Mouse (Mus musculus): ENCODE results near the gene Onecut3.

Onecut3 gene

DNA sequence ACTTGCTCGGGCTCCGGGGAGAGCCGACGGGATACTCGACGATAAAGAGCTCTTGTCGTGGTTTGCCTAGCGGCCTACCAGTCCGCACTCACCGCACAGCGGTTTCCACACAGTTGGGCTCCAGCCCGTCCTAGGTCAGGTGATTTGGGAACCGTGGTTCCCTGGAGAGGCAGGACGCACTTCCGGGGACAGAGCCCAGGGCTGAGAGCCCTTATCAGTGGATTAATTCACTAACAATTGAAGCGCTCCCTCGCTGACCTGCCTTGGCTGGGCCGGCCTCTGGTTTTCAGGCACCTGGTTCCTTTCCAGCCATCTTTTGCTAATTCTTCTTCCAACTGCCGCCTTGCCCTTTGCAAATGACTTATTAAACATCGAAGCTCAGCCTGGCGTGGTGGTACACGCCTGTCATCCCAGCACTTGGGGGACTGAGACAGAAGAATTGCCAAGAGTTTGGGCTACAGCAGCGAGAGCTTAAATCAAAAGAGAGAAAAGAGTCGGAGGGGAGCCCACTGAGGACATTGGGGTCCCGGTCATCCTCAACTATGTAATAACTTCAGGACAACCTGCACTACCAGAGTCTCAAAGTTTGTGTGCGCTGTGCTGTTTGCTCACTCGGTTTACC is 9.1 kb downstream of the Onecut3 start:
- no peak for DNase-seq (ENCODE audit: low read depth in 1 of 2, low spot score in 2 of 2)

DNA sequence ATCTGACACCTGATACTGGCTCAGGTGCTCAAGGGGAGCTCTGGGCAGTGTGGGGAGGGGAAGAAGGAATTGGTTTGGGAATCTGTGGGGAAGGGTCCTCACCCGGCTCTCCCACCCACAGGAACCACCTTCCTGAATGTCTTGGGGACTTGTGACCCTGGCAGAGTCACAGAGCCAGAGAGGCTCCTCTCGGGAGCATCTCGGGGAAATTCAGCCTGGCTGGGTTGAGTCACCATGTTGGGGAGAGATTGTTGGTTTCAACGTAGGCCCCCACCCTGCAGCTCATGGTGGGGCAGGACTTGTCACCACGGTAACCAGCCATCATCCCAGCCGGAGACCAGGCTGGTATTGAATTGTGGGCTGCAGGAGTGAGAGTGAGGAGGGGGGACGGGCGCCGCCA is 10.1 kb downstream of the Onecut3 start:
- DNase-seq (ENCODE audit: low read depth in 1 of 2, low spot score in 2 of 2) = no peak

DNA sequence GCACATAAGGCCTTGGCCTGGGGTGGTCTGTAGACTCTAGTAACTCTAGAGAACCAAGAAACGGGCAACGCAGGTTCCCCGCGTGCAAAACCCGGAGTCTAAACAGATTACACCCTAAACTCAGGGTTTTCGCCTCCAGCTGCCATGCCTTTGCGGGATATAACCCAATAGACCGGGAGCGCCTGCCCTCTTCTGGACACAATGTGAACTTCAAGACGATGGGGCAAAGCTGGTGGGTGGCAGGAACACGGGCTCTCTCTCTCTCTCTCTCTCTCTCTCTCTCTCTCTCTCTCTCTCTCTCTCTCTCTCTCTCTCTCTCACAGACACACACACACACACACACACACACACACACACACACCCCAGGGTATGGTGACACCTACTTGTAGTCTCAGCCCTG is 11.6 kb downstream of the Onecut3 start:
- DNase-seq (ENCODE audit: low read depth in 1 of 2, low spot score in 2 of 2) = peak in 1 of 2 experiments; percentile 34

DNA sequence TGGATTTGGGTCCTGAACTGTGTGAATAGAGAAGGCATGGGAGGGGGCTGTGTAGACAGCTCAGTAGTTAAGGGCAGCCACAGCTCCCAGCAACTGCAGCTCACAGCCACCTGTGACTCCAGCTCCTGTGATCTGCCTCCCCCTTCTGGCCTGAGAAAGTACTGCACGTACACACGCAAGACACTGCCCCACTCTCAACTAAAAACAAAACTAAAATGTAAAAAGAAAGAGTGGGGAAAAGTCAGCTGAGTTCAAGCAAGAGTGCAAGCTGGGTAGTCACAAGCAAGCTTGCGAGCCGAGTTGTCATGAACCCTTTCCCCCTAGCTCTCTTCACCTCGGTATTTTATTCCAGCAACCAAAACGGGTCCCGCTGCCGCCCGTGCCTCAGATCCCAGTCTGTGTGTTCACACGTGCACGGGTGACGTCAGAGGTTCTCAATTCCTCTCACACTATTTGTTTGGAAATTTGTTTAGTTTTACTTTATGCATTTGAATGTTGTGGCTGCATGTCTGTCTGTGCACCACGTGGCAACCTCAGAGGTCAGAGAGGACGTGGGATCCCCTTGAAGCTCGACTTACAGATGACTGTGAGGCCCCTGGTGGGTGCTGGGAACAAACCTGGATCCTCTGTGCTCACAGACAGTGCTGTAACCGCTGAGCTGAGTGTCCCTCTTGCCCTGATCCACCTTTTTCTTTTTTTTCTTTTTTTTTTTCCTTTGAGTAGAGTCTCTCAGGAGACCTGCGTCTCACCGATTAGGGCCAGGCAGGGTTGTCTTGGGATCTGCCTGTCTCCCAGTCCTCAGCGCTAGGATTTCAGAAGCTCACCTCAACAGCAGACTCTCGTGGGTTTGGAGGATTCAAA is 15.0 kb downstream of the Onecut3 start:
- peak; percentile 54 to 80 for DNase-seq (ENCODE audit: low read depth in 1 of 2, low spot score in 2 of 2)

DNA sequence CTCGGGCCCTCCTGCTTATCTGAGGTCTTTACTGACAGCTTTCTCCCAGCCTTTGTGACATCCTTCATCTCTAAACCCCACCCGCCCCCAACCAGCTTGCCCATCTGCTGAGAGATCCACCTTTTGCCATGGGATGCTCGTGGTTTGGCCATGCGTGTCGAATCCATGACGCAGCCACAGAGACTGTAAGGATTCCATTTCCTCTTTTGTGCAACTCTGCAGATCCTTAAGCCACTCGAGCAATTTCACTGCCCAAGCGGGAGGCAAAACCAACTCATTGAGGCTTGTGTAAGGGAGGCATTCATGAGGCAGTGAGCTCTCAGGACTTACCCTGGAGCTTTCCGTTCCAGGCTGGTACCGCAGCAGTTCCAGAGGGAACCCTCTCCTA is 15.6 kb downstream of the Onecut3 start:
- DNase-seq (ENCODE audit: low read depth in 1 of 2, low spot score in 2 of 2) = peak; percentile 27 to 39

DNA sequence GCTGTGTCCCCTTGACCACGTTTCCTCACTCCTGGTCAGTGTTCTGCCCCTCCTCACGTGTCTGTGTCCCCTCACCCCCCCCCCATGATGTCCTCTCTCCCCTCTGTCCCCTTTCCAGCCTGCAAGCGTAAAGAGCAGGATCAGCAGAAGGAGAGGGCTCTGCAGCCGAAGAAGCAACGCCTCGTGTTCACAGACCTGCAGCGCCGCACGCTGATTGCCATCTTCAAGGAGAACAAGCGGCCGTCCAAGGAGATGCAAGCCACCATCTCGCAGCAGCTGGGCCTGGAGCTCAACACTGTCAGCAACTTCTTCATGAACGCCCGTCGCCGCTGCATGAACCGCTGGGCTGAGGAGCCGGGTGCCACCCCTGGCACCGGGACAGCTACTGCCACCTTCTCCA is 19.1 kb downstream of the Onecut3 start:
- DNase-seq (ENCODE audit: low read depth in 1 of 2, low spot score in 2 of 2) = no peak

DNA sequence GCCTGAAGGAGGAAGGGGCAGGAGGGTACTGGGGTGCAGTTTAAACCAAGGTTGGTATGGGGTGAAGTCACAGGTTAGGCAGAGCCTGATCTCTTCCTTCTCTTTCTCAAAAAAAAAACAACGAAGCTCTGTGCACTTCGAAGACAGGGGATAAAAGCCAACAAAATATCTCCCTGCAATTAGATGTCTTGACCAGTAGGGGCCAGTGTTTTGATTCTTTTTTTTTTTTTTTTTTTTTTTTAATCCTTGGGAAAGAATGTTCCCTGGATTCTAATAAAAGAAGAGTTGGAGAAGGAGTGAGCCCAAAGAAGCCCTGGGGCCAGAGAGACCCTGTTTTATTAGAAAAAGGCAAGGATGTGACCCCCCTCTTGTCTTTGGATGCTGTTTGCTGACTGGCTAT is 24.7 kb downstream of the Onecut3 start:
- no peak for DNase-seq (ENCODE audit: low read depth in 1 of 2, low spot score in 2 of 2)

DNA sequence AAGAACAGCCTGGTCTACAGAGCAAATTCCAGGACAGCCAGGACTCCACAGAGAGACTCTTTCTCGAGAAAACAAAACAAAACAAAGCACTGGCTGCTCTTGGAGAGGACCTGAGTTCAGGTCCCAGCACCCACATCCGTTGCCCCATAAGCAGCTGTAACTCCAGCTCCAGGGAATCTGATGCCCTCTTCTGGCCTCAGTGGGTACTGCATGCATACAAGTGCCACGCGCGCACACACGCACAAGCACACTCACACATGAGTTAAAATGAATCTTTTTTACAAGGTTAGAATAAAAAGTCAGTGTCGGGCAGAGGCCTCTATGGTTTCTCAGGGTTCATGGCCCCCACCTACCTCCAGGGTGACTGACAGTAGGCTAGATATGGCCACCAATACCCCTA is 28.7 kb downstream of the Onecut3 start:
- DNase-seq (ENCODE audit: low read depth in 1 of 2, low spot score in 2 of 2) = no peak

DNA sequence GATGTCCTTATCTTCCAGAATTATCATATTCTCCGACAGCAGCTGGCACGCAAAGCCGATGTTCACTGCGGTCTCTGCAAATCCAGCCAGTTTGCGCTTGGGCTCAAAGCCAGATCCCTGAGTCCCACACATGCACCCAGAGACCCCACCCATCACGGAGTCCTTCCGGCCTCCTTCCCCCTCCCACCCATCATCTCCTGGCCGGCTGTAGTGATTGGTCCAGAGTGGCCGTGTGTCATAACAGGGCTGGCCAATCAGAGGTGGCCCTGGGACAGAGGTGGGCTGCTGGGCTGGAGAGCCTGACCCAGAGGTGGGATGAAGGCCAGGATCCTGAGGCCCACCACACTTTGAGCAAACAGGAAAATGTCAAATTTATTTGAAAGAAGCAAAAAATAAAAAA is 31.5 kb downstream of the Onecut3 start:
- no peak for DNase-seq (ENCODE audit: low read depth in 1 of 2, low spot score in 2 of 2)

DNA sequence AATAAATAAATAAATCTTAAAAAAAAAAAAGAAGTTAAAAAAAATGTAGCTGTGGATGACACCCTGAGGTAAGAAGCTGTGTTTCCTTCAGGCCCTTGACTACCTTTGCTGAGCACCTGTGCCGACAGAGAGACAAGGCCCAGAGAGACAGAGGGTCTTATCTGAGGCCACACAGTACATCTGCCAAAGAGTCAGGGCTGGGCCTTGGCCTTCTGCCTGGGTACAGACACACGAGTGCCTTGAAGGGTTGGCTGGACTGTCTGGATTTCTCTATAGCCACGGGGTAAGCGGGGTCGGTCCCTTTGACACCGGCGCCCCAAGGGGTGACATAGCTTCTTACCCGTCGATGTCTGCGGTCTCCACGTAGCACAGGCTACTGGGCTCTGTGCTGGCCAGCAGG is 38.1 kb downstream of the Onecut3 start:
- DNase-seq (ENCODE audit: low read depth in 1 of 2, low spot score in 2 of 2) = no peak

DNA sequence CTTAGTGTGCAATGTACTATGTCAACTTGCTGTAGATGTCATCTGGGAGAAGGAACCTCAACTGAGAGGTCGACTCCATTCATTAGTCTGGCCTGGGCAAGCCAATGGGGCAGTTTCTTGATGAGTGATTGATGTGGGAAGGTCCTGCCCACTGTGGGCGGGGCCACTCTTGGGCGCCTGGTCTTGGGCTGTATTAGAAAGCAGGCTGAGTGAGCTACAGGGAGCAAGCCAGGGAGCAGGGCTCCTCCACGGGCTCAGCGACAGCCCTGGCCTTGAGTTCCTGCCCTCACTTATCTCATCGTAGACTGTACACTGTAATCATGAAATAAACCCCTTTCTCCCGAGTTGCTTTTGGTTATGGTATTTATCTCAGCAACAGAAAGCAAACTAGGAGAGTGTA is 39.1 kb downstream of the Onecut3 start:
- no peak for DNase-seq (ENCODE audit: low read depth in 1 of 2, low spot score in 2 of 2)

DNA sequence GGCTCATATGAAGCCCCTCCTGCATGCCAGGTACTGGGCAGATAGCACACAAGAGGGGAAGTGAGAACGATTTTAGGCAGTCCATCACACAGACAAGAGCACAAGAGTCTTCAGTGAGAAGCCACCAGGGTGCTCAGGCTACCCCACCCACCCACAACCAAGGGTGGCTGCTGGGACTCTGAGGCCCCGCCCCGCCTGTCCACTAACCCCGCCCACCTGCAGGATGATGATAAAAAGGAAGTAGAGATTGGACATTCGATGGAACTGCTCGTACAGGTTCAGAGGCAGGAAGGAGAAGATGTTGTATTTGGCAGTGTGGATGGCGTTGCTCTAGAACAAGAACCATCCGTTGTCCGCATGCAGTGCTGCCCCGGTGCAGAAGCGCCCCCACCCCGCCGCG is 40.4 kb downstream of the Onecut3 start:
- DNase-seq (ENCODE audit: low read depth in 1 of 2, low spot score in 2 of 2) = no peak

DNA sequence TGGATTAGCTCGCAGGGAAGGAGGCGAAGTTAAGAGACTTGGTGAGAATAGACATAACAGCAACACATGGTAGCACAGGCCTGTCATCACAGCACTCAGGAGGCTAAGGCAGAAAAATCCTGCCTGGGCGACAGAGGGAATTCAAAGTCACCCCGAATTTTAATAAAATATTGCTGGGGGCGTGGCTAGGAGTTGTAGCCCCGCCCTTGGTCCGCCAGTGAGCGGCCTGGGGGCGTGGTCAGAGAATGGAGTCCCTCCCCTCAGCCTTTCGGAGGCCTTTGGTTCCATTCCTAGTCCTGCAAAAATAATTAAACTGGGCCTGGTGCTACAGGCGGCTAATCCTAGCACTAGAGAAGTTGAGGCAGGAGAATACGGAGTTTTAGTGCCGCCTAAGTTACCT is 41.1 kb downstream of the Onecut3 start:
- DNase-seq (ENCODE audit: low read depth in 1 of 2, low spot score in 2 of 2) = no peak

DNA sequence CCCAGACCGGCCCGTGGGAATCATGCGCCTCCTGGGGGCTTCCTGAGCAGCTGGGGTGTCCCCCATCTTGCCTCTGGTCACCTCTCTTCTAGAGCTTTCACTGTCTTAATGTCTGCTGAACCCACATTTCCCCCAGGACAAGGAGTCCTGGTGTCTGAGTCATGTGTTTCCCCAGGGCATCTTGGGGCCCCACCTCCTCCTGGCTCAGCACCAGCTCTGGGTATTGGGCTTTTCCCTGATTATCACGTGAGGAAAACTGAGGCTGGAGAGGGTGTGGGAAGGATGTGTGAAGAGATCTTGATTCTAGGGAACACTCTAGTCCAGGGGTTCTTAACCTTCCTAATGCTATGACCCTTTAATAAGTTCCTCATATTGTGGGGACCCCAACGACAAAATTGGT is 43.5 kb downstream of the Onecut3 start:
- no peak for DNase-seq (ENCODE audit: low read depth in 1 of 2, low spot score in 2 of 2)

DNA sequence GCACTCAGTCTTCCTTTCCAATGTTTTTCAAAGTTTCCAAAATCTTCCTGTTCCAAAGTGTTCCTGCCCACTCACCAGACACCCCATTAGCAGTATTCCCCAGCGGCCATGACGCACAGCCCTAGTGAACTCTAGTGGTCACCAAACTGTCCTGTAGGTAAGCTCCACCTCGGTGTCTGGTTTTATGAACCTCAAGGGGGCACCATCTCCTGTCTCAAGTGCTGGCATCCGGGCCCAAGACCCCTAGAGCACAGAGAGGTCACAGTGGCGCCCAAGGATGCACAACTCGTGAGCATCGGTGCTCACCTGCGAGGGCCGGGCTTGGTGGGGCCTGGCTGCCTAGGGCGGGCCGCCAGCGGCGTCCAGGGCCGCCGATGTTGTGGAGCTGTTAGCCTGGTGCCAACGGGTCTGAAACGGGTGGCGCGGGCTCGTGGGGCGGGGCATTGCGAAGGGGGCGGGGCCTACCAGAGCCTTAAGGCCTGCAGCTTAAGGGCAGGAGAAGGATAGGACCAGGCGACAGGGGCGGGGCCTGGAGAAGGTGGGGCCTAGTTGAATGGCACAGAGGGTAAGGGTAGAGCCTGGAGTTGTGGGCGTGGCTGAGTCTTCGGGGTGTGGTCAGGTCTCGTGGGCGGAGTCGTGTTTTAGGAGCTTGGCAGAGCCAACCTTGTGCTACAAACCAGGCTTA is 44.2 kb downstream of the Onecut3 start, which contains the start of gene Atp8b3:
Gene Atp8b3, minus strand, starts transcription at position 415 of the 685 bp plus-strand sequence.
- DNase-seq (ENCODE audit: low read depth in 1 of 2, low spot score in 2 of 2) = peak; percentile 75 to 87

DNA sequence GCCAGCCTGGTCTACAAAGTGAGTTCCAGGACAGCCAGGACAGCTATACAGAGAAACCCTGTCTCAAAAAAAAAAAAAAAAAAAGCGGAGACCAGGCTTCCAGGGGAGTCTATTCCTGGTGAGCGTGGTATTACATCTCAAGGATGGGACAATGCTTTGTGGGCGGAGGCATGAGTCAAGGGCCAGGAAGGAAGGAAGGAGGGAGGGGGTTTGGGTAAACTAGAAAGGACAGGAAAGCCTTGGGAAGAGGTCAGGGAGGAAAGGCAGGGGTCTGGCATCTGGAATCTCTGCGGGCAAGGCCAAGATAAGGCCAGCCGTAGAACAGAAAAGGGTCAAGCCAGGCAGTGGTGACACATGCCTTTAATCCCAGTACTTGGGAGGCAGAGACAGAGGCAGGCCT is 44.9 kb downstream of the Onecut3 start:
- DNase-seq (ENCODE audit: low read depth in 1 of 2, low spot score in 2 of 2) = no peak

DNA sequence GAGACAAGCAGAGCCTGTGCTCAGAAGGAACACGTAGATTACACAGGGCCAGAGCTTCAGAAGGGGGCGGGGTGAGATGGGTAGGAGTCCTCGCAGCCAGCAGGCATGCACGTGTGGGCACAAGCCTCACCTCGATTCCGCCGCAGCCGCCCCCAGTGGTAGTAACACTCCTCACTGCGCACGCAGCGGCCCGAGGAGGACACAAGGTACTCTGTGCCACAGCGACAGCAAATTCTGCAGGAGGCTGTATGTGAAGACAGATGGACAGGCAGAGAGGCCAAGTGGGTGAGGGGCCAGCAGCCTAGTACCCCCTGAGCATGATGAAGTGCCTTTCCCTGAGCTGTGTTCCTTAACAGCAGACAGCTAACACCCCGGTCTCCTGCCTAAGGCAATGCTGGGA is 49.2 kb downstream of the Onecut3 start:
- DNase-seq (ENCODE audit: low read depth in 1 of 2, low spot score in 2 of 2) = no peak

DNA sequence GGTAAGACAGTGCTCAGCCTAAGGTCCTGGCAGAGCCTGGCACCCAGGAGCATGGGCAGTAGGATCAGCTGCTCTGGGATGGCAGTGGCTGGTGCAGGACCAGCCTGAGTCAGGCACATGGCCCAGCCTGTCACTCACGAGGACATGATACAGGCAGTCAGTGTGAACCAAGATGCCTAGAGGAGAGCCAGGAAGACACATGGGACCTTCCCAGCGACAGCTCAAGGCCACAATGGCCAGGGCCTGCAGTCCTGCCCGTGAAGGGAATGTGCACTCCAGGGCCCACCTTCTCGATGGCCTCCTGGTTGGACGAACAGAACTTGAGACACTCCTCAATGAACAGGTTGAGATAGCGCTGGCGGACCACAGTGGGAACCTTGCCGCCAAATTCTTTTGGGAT is 51.0 kb downstream of the Onecut3 start:
- no peak for DNase-seq (ENCODE audit: low read depth in 1 of 2, low spot score in 2 of 2)

DNA sequence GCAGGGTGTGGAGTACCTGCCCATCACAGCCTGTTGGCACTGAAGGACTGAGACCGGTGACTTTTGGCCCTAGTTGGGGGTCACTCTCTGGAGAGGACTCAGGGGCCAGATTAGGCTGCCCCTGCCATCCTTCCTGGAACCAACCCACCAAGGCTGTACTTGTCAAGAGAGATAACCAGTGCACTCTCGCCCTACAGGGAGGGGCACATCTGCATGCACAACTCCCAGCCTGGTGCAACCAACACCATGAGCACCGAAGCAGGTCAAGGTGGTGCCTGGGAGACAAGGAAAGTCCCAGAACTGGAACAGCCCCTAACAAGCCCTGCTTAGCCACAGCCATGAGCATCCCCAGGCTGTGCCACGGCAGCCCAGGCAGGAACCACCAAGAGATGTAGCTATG is 52.3 kb downstream of the Onecut3 start:
- no peak for DNase-seq (ENCODE audit: low read depth in 1 of 2, low spot score in 2 of 2)

DNA sequence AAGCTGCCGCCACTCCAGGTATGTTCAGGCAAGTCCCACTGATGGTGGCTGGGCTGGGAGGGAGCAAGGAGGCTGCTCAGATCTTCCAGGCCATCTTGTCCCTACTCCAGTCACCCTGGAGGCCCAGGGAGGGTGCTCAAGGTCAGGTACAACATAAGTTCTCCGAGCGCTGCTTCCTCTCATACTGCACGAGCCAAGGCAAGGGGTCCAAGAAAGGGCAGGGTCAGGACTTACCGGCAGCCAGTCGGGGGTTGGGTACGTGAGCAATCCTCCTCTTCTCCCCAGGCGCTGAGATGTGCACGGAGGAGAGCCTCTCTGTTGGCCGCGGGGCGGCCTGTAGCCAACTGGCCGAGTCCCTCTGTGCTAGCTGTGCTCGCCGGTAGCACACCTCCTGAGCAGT is 52.9 kb downstream of the Onecut3 start:
- no peak for DNase-seq (ENCODE audit: low read depth in 1 of 2, low spot score in 2 of 2)

DNA sequence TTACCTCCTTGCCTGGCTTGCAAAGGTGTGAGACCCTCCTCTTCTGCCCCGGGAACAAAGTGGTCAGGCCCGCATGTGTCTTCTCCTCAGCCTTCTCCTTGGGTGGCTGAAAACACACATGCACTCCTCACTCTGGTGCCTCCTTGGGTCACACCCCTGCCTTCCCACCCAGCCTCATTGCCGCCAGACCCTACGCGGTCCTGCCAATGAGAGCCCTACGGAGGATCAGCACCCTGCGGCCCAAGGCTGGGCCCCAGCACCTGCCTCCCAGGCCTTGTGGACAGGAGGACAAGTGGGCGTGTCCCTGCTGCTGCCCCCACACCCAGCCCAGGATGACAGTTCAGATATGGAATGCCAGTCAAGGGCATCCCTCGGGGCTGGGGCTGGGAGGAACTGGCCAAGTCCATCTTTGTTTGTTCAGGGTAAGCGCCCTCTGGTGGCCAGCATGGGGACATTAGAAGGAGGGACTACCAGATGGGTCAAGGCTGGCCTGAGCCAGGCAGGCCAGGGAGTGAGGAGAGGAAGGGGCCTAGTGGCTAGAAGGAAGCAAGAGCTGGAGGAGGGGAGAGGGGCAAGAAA is 53.9 kb downstream of the Onecut3 start:
- peak in 1 of 2 experiments; percentile 33 for DNase-seq (ENCODE audit: low read depth in 1 of 2, low spot score in 2 of 2)

DNA sequence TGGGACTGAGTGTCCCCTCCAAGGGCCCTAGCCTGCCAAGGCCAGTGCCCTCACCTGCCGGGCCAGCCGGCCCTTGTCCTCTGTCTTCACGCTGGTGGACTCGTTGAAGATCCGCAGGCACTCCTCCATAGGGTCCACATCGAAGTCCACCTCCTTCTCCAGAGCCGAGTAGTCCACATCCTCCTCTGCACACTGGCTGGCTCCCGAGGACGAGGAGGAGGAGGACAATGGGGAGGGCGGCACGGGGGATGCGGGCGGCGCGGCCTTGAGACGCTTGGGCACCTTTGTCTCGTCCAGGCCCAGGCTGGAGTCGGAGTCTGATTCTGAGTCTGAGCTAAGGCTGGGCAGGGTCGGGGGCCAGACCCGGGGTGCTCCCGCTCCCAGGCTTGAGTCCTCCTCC is 54.6 kb downstream of the Onecut3 start:
- no peak for DNase-seq (ENCODE audit: low read depth in 1 of 2, low spot score in 2 of 2)

Data from monocyte, adult 2 months (primary cell).